Mouse (Mus musculus) embryonic facial prominence, embryonic 14.5 days (tissue): ENCODE measurements at regions not wholly inside any gene's neighbourhood (a gene's known extent, or its start where the extent isn't known, plus 50 kb on each side); places are given as distances from the start of the nearest gene placed in this dataset.

ENCODE experiments used
- ATAC-seq: fragments of 200-750 bp; cut with Nextera tagmentation; 2 replicates; pipeline ENCODE4 v1.8.0; 2017; ENCODE audit warnings: low read depth, moderate number of reproducible peaks, moderate TSS enrichment
- DNase-seq: peaks from one replicate; pipeline ENCODE4 v3.0.0-alpha.2; 2015; ENCODE audit warnings: low spot score
- H3K27ac ChIP-seq: fragments of 300-500 bp; sonication (generic); replicated peaks from 2 replicates; pipeline ENCODE4 v1.5.1; 2014; ENCODE audit warnings: low read depth, mild to moderate bottlenecking, low read length, moderate library complexity
- H3K27me3 ChIP-seq: fragments of 300-500 bp; sonication (generic); replicated peaks from 2 replicates; pipeline ENCODE4 v1.6.1; 2014; ENCODE audit warnings: low read length; ENCODE audit not compliant: control insufficient read depth, insufficient read depth
- H3K36me3 ChIP-seq: fragments of 300-500 bp; sonication (generic); 2 replicates; pipeline ENCODE4 v1.6.1; 2014; ENCODE audit warnings: low read length, mixed read lengths; ENCODE audit not compliant: control insufficient read depth, insufficient read depth
- H3K4me1 ChIP-seq: fragments of 300-500 bp; sonication (generic); 2 replicates; pipeline ENCODE4 v1.6.1; 2014; ENCODE audit warnings: antibody characterized with exemption, low read length; ENCODE audit not compliant: control insufficient read depth, insufficient read depth
- H3K4me2 ChIP-seq: fragments of 300-500 bp; sonication (generic); 2 replicates; pipeline ENCODE4 v1.6.1; 2014; ENCODE audit warnings: low read depth, mild to moderate bottlenecking, low read length, moderate library complexity, mixed read lengths
- H3K4me3 ChIP-seq: fragments of 300-500 bp; sonication (generic); 2 replicates; pipeline ENCODE4 v1.5.1; 2014; ENCODE audit warnings: low read depth, mild to moderate bottlenecking, low read length
- H3K9ac ChIP-seq: fragments of 300-500 bp; sonication (generic); 2 replicates; pipeline ENCODE4 v1.6.1; 2014; ENCODE audit warnings: low read depth, mild to moderate bottlenecking, low read length, moderate library complexity, mixed read lengths
- H3K9me3 ChIP-seq: fragments of 300-500 bp; sonication (generic); 2 replicates; pipeline ENCODE4 v1.6.1; 2016; ENCODE audit warnings: low read length; ENCODE audit not compliant: control insufficient read depth
- WGBS: fragments of 180-500 bp; shearing (Covaris S2); extraction: QIAGEN DNeasy Blood & Tissue Kit; methylation state at CpG from one replicate; pipeline ENCODE4 v1.1.7; 2014; 5-methylcytosine and 5-hydroxymethylcytosine counted together

DNA sequence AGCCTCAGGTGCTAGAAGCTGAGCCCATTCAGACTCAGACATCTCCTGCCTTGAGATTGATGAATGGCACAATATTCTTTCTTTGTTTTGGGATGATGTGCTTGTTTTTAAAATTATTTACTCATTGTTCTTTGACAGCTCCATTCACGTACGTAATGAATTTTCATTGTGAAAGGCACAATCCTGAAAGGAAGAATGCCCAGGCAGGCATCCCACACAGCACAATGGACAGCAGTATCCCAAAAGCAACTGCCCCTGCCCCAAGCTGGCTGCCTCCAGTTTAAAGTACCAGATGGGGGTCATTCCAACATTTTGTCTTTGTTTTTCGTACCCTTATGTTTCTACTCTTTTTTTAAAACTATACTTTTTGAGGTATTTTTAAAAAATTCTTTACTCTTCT is 210.9 kb upstream of the St8sia2 start:
- no peak for ATAC-seq
- no peak overlapping the region for H3K9ac ChIP-seq
- H3K4me2 ChIP-seq, result no peak overlapping the region
- H3K4me1 ChIP-seq, result no peaks in the 10 kb centered on the region
- no peak overlapping the region for H3K27ac ChIP-seq
- H3K36me3 ChIP-seq, result no peaks in the 10 kb centered on the region
- 83% methylated on average over 3 of the region's 3 CpGs for WGBS
- H3K4me3 ChIP-seq, result no peak overlapping the region
- no peaks in the 10 kb centered on the region for H3K27me3 ChIP-seq
- H3K9me3 ChIP-seq, result no peaks in the 10 kb centered on the region
- no peak for DNase-seq

DNA sequence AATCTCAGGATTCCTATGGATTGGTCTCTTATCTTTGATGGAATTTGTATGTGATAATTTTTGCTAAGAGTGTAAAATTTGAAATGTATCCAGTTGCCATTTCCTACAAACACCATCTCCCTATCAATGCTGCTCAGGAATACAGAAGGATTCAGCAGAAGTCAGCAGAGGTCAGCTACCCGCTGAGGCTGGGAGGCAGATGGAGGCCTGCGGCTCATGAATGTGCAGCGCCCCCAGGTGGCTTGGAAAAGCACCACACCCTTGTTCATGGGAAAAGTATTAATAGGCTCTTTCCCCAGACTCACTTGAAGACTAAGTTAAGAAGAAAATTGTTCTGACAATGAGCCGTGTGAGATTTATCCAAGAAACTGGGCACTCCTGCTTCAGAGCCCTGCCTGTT is 187.2 kb upstream of the St8sia2 start:
- Histone ChIP-seq H3K9ac (no peak overlapping the region), H3K4me2 (no peak overlapping the region), H3K27ac (no peak overlapping the region), H3K4me1 (no peaks in the 10 kb centered on the region), H3K9me3 (no peaks in the 10 kb centered on the region), H3K27me3 (no peaks in the 10 kb centered on the region), H3K4me3 (no peak overlapping the region), H3K36me3 (no peaks in the 10 kb centered on the region)
- no peak for DNase-seq
- ATAC-seq, result no peak
- 30% methylated on average over 4 of the region's 4 CpGs for WGBS

DNA sequence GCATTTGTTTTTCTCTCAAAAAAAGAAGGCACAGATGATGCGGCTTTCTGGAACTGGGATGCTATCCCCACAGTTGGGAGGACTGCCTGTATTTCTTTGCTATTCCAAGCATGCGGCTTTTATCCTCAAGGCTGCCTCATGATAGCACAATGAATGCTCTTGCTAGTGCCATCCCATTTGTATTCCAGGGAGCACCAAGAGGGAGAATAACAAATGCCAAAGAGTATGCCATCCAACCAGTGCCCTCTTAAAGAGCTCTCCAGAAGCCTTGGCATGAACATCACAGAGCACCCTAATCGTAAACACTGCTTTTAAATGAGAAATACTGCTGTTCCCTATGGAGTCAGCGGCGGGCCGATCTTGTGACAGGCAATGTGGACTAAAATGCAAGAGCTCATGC is 185.3 kb upstream of the St8sia2 start:
- DNase-seq, result no peak
- ATAC-seq, result no peak
- no peaks in the 10 kb centered on the region for H3K4me1 ChIP-seq
- H3K27me3 ChIP-seq, result no peaks in the 10 kb centered on the region
- no peak overlapping the region for H3K4me2 ChIP-seq
- H3K9ac ChIP-seq, result no peak overlapping the region
- H3K27ac ChIP-seq, result no peak overlapping the region
- 89% methylated on average over 6 of the region's 6 CpGs for WGBS
- no peak overlapping the region for H3K4me3 ChIP-seq
- no peaks in the 10 kb centered on the region for H3K9me3 ChIP-seq
- no peaks in the 10 kb centered on the region for H3K36me3 ChIP-seq

DNA sequence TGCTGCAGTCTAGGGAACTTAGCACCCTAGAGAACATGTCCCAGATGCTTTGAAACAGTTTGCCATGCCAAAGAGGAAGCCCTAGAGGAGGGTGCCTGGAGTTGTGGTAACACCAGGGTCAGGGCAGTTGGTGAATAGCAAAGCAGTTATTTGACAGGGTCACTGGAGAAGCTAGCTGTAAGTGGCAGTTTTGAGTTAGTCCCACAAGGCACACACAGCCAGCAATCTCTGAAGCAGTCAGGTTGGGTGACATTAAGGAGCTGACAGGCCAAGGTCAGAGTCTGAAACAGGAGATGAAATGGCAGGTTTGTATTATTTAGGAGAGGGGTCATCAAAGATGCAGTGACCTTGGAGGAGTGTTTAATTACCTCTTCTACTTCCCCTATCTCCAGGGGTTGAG is 171.2 kb upstream of the St8sia2 start:
- no peaks in the 10 kb centered on the region for H3K27me3 ChIP-seq
- H3K4me1 ChIP-seq, result no peaks in the 10 kb centered on the region
- no peak overlapping the region for H3K4me3 ChIP-seq
- H3K9me3 ChIP-seq, result peaks cover 3% of the 10 kb centered on the region; the same call in 1 of the 2 replicates
- H3K9ac ChIP-seq, result no peak overlapping the region
- no peak overlapping the region for H3K27ac ChIP-seq
- DNase-seq (no peak), ATAC-seq (no peak)
- no peak overlapping the region for H3K4me2 ChIP-seq
- no peaks in the 10 kb centered on the region for H3K36me3 ChIP-seq

DNA sequence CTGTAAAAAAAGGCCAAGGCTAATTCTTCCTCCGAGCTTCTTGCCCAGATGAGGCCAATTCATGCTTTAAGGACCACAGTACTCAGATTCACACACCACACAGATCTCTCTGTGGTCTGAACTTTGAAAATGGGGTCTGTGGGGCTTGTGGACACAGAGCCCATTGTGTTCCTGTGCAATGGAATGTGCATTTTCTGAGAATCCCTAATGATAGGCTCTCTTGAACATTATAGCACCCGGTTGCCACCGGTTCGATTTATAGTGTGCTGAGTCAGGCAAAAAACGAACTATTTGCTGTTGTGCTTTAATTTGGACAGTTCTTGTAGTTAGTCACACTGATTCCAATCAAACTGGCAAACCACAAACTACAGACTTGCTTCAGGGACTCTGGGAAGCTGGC is 160.7 kb upstream of the St8sia2 start:
- ATAC-seq, result no peak
- 56% methylated on average over 5 of the region's 5 CpGs for WGBS
- H3K27ac ChIP-seq, result no peak overlapping the region
- no peak overlapping the region for H3K4me2 ChIP-seq
- peaks cover 10% of the 10 kb centered on the region for H3K4me1 ChIP-seq
- no peak overlapping the region for H3K4me3 ChIP-seq
- H3K9ac ChIP-seq, result no peak overlapping the region
- no peaks in the 10 kb centered on the region for H3K9me3 ChIP-seq
- no peaks in the 10 kb centered on the region for H3K27me3 ChIP-seq
- peak; percentile 48 for DNase-seq
- no peaks in the 10 kb centered on the region for H3K36me3 ChIP-seq

DNA sequence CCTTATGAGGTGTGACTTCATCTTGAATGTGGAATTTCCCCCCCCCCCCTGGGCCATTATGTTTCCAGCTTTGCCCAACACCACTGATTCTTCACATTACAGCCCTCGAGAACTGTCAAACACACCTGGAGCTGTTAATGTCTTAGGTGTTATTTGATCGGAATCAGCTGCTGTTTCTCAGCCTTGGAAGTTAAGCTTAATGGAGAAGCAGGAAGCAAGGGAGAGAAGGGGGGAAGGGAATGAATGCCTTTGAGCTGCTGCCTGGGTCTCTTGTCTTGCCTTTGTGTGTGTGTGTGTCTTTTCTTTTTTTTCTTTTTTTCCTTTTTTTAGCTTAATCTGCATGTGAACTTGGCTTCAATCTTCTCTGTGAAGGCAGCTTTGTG is 159.7 kb upstream of the St8sia2 start:
- H3K9me3 ChIP-seq, result no peaks in the 10 kb centered on the region
- H3K4me1 ChIP-seq, result peaks cover 10% of the 10 kb centered on the region
- ATAC-seq (peak; percentile 75), DNase-seq (peak; percentile 78)
- H3K27ac ChIP-seq, result peak overlapping the region; percentile 16; the same call in 1 of the 2 replicates
- H3K4me3 ChIP-seq, result no peak overlapping the region
- no peak overlapping the region for H3K9ac ChIP-seq
- no peak overlapping the region for H3K4me2 ChIP-seq
- H3K36me3 ChIP-seq, result no peaks in the 10 kb centered on the region
- no peaks in the 10 kb centered on the region for H3K27me3 ChIP-seq
- WGBS, result 28% methylated on average over 2 of the region's 2 CpGs

DNA sequence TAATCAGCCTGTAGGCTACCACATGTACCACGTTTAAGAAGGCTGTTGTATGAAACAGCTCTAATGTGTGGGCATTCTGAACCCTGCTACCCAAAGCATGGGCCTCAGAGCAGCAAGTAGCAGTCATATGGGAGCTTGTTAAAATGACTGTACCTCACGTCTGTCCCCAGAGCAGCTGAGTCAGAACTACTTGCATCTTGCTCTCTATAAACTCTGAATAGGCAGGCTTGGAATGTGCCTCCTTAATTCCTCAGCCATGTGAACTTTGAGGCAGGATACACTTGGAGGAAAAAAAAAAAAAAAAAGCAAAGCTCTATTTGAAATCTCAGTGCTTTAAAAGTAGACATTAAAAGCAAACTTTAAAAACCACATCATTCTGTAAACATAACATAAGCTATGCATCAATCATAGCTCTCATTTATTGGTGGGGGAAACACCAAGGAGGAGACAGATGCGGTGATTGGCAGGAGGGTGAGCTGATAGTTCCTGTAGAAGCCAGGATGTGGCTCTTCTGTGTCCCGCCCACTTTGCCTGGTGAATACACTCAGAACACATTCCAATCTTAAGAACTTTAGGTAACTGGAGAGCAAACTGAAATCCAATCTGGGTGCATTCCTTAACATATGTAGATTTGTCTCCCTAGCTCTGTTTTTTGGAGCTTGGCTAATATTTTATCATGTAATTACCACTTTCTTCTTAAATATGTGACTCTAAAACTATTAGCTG is 159.2 kb upstream of the St8sia2 start:
- DNase-seq (peak; percentile 82), ATAC-seq (peak; percentile 81)
- H3K36me3 ChIP-seq, result no peaks in the 10 kb centered on the region
- peaks cover 10% of the 10 kb centered on the region for H3K4me1 ChIP-seq
- no peak overlapping the region for H3K9ac ChIP-seq
- H3K4me2 ChIP-seq, result no peak overlapping the region
- H3K4me3 ChIP-seq, result no peak overlapping the region
- H3K27ac ChIP-seq, result no peak overlapping the region
- 51% methylated on average over 4 of the region's 4 CpGs for WGBS
- H3K9me3 ChIP-seq, result no peaks in the 10 kb centered on the region
- H3K27me3 ChIP-seq, result no peaks in the 10 kb centered on the region

DNA sequence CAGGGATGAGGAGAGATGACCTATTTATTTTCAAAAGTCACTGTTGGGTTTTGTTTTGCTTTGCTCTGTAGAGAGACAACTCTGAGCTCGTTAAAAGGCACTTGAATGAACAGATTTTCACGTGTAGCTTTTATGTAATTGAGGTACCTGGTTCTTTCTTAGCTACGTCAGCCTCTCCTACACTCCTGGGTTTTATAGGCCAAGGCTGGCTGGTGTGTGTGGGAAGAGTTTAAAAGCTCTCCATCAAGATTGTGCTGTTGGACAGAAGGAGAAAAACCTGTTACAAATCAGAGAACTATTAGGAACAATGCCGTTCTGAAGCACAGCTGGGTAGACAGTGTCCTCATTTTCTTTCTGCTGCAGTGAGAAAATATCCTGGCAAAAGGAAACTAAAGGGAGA is 138.1 kb upstream of the St8sia2 start:
- DNase-seq (no peak), ATAC-seq (no peak)
- Histone ChIP-seq H3K27ac (no peak overlapping the region), H3K4me1 (no peaks in the 10 kb centered on the region), H3K4me2 (no peak overlapping the region), H3K9ac (no peak overlapping the region), H3K4me3 (no peak overlapping the region), H3K36me3 (no peaks in the 10 kb centered on the region), H3K9me3 (no peaks in the 10 kb centered on the region), H3K27me3 (no peaks in the 10 kb centered on the region)
- 62% methylated on average over 4 of the region's 4 CpGs for WGBS

DNA sequence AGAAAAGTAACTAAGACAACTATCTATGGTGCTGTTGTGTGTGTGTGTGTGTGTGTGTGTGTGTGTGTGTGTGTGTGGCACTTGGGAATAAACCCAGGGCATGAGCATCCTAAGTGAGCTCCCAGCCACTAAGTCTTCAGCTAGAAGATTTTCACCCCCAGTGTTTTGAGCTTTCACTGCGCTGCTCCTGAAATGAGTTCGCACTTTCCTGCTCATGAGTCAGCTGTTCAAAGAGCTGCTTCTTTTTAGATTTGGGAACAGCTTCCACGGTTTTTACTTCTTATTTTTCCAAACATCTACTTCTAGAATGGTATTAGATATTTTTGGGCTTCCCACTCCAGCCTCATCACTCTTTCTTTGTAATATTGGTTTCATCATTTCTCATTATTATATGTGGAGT is 129.7 kb upstream of the St8sia2 start:
- H3K9ac ChIP-seq, result no peak overlapping the region
- H3K4me1 ChIP-seq, result no peaks in the 10 kb centered on the region
- H3K4me3 ChIP-seq, result no peak overlapping the region
- H3K36me3 ChIP-seq, result no peaks in the 10 kb centered on the region
- no peak for DNase-seq
- H3K9me3 ChIP-seq, result no peaks in the 10 kb centered on the region
- H3K27ac ChIP-seq, result no peak overlapping the region
- no peak overlapping the region for H3K4me2 ChIP-seq
- whole genome bisulfite sequencing, result 86% methylated on average over 3 of the region's 3 CpGs
- no peaks in the 10 kb centered on the region for H3K27me3 ChIP-seq
- ATAC-seq, result no peak
